Mouse (Mus musculus) ES-Bruce4 (cell line): Measurements from ENCODE around the gene Fer.

ENCODE experiments used
- CTCF ChIP-seq: IDR thresholded peaks from one replicate; pipeline ENCODE4 v1.8.1; 2011; ENCODE audit warnings: low read depth, low read length
- EP300 ChIP-seq: IDR thresholded peaks from 2 replicates; pipeline ENCODE4 v1.6.1; 2011; ENCODE audit warnings: low read depth, low read length; ENCODE audit not compliant: insufficient read depth
- POLR2A ChIP-seq: IDR thresholded peaks from one replicate; pipeline ENCODE4 v1.8.1; 2011; ENCODE audit warnings: low read length; ENCODE audit not compliant: insufficient read depth

GRCm38 (mm10) chr17:64053636-64054035 lies 190.8 kb downstream of the Fer start:
- TF ChIP-seq POLR2A: no peak
- TF ChIP-seq CTCF: no peak
- TF ChIP-seq EP300: 0 out of 2 replicates have a peak, but pooled peaks have one; percentile 23
